Mouse (Mus musculus): ENCODE results near the gene Gch1. TPM values are rescaled to one million over a fixed set of nuclear protein-coding genes. Genes with fewer than 3 reads are reported as not detected.
"Not testable (repeated sequence)": the region's sequence is repeated elsewhere in the genome, so short reads cannot be mapped to it uniquely, and the experiment has no call there.

Gene Gch1
- polyA plus RNA-seq, 1 experiment from 2014 or later: 5.9 TPM

DNA sequence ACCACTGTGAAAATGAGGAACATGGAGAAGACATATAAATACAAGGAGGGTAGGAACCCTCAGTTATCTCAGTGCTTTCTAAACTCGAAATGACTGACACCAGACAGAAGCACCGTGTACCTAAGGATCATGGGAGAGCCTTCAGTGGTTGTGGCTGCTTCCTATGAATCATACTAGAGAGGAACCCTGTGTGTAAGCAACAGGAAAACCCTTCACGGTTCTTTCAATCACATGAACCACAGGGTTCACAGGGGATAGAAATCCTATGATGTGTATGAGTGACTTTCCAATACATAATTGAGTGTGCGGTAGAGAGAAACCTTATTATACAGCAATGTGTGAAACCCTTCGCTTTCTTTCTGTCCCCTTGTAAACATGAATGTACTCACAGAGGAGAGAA is 24.1 kb downstream of the Gch1 start:
- peak overlapping the region; percentile 19; the same call in 1 of the 2 replicates for H3K27ac ChIP-seq
- H3K79me2 ChIP-seq (ENCODE audit: inconsistent target): peaks cover 6% of the 10 kb centered on the region; the same call in 1 of the 2 replicates
- 17% methylated on average over 5 of the region's 5 CpGs for WGBS (ENCODE audit: missing documents)
- H3K36me3 ChIP-seq (ENCODE audit: inconsistent target): peaks cover 78% of the 10 kb centered on the region
- no peak overlapping the region for H3K4me3 ChIP-seq (ENCODE audit: inconsistent target)

DNA sequence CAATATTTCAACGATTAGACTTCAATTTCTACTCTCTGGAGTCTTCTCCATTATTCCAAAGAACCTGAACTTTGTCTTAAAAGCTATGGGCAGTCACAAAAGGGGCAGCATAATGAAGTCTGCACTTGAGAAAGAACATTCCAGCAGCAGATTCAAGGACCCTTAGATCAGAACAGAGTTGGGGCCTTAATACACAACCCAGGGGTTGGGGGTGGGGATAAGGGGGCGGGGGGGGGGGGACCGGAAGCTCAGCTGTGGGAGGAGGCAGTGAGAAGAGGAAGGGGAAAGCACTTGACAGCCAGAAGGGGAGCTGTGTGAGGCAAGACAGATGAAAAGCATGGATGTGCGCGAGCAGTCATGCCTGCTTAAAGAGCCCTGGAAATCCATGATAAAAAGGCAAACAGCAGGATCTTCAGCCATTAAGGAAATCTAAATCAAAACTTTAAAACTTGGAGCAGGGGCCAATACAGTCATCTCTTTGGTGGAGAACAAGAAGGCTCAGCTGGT is 27.2 kb downstream of the Gch1 start:
- peaks cover 73% of the 10 kb centered on the region for H3K36me3 ChIP-seq (ENCODE audit: inconsistent target)
- 40% methylated on average over 5 of the region's 5 CpGs for WGBS (ENCODE audit: missing documents)
- H3K79me2 ChIP-seq (ENCODE audit: inconsistent target): no peaks in the 10 kb centered on the region
- H3K27ac ChIP-seq: no peak overlapping the region
- no peak overlapping the region for H3K4me3 ChIP-seq (ENCODE audit: inconsistent target)

DNA sequence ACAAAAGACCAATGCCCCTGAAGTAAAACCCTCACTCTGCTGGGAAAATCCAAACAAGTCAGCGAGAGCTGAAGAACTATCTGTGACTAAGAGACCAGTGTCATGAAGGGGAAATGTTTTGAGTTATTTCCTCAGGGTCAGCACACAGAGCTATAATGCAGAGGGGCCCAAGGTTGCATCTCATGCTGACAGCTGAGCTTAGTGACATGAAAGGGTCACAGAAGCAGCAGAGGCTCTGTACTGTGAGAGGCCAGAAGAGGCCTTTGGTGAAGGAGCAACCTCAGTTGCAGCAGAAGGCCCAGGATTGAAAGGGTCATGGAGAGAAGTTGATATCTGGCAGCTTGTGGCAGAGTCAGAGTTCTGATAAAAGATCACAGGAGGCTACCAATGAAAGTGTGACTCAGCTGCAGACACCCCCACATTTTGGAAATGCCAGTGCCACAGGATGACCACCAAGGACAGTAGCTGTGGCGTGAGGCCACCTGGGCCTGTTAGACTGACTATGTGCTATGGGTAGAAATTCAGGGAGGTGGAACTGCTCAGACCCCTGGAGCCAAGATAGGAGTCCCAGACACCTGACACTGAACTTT is 29.1 kb downstream of the Gch1 start:
- no peak overlapping the region for H3K27ac ChIP-seq
- H3K79me2 ChIP-seq (ENCODE audit: inconsistent target): no peaks in the 10 kb centered on the region
- H3K4me3 ChIP-seq (ENCODE audit: inconsistent target): no peak overlapping the region
- H3K36me3 ChIP-seq (ENCODE audit: inconsistent target): peaks cover 82% of the 10 kb centered on the region
- WGBS (ENCODE audit: missing documents): 86% methylated on average over 2 of the region's 2 CpGs

DNA sequence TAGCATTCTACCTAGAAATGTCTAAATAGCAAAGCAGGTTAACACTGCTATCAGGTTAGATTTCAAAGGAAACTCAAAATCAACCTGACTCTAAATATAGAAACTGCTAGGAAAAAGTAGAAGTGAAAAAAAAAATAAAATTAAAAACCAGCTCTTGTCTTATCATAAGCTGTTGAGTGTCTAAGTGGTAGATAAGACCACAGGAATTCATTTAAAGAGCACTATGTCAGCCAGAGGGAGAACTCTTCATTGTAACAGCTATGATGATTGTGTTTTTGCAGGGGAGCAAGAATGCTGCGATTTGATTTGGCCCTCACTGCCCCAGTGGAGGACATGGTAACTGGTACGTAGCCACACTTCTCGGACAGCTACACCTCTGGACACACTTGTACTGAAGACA is 34.9 kb downstream of the Gch1 start:
- Histone ChIP-seq H3K79me2 (ENCODE audit: inconsistent target) (no peaks in the 10 kb centered on the region), H3K27ac (no peak overlapping the region), H3K36me3 (ENCODE audit: inconsistent target) (peaks cover 44% of the 10 kb centered on the region), H3K4me3 (ENCODE audit: inconsistent target) (no peak overlapping the region)
- WGBS (ENCODE audit: missing documents): 94% methylated on average over 3 of the region's 3 CpGs

DNA sequence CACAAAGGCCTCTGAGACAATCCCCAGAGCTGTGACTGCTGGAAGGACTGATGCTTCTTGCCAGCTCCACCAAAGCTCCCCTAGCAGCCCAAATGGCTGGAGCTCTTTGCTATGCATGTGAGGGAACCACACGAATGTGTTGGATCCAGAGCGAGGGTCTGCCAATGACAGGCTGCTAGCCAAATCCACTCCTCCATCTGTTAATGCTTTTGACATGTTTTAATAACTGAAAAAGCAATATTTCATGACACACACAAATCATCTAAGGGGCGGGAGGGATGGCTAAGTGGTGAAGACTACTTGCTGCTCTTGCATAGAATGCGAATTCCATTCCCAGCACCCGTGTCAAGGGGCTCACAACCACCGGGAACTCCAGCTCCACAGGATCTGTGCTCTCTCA is 37.9 kb downstream of the Gch1 start:
- Histone ChIP-seq H3K4me3 (ENCODE audit: inconsistent target) (no peak overlapping the region), H3K79me2 (ENCODE audit: inconsistent target) (no peaks in the 10 kb centered on the region), H3K36me3 (ENCODE audit: inconsistent target) (peaks cover 23% of the 10 kb centered on the region; the same call in 1 of the 2 replicates), H3K27ac (no peak overlapping the region)
- WGBS (ENCODE audit: missing documents): 88% methylated on average over 3 of the region's 6 CpGs

- Histone ChIP-seq H3K27ac (no peak overlapping the region), H3K36me3 (ENCODE audit: inconsistent target) (no peaks in the 10 kb centered on the region), H3K4me3 (ENCODE audit: inconsistent target) (no peak overlapping the region), H3K79me2 (ENCODE audit: inconsistent target) (no peaks in the 10 kb centered on the region)
- WGBS (ENCODE audit: missing documents): 98% methylated on average over 5 of the region's 5 CpGs
Observed at GRCm38 (mm10) chr14:47144326-47144725, 44.9 kb downstream of the Gch1 start.

GRCm38 (mm10) chr14:47138853-47139252 is 50.4 kb downstream of the Gch1 start:
- Histone ChIP-seq H3K27ac (no peak overlapping the region), H3K36me3 (ENCODE audit: inconsistent target) (no peaks in the 10 kb centered on the region), H3K79me2 (ENCODE audit: inconsistent target) (no peaks in the 10 kb centered on the region), H3K4me3 (ENCODE audit: inconsistent target) (no peak overlapping the region)
- 2% methylated on average over 3 of the region's 3 CpGs for whole genome bisulfite sequencing (ENCODE audit: missing documents)

- Histone ChIP-seq H3K4me3 (ENCODE audit: inconsistent target) (no peak overlapping the region), H3K36me3 (ENCODE audit: inconsistent target) (no peaks in the 10 kb centered on the region), H3K27ac (no peak overlapping the region), H3K79me2 (ENCODE audit: inconsistent target) (no peaks in the 10 kb centered on the region)
- 95% methylated on average over 5 of the region's 5 CpGs for WGBS (ENCODE audit: missing documents)
Observed at GRCm38 (mm10) chr14:47136637-47137036, 52.6 kb downstream of the Gch1 start.

DNA sequence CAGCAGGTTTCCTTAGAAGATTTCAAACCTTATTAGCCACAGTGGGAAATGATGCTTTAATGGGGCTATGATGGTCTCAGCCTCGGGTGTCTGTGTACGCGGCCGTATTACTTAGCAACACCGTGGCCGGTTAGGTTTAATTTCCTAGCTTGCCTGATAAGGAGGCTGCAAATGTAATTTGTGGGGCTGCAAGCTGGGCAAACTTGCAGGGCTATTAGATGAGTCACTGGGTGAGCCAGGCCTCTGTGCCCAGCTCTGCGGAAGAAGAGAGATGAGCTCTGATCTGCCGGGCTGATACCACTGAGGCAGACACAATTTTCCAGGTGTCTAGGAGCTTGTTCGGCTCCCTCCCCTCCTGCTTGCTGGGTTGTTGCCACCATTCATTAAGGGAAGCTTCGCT is 55.3 kb downstream of the Gch1 start:
- H3K27ac ChIP-seq: no peak overlapping the region
- no peaks in the 10 kb centered on the region for H3K36me3 ChIP-seq (ENCODE audit: inconsistent target)
- no peaks in the 10 kb centered on the region for H3K79me2 ChIP-seq (ENCODE audit: inconsistent target)
- WGBS (ENCODE audit: missing documents): 91% methylated on average over 10 of the region's 10 CpGs
- H3K4me3 ChIP-seq (ENCODE audit: inconsistent target): no peak overlapping the region

- Histone ChIP-seq H3K36me3 (ENCODE audit: inconsistent target) (no peaks in the 10 kb centered on the region), H3K79me2 (ENCODE audit: inconsistent target) (no peaks in the 10 kb centered on the region), H3K4me3 (ENCODE audit: inconsistent target) (no peak overlapping the region), H3K27ac (no peak overlapping the region)
- WGBS (ENCODE audit: missing documents): 88% methylated on average over 5 of the region's 5 CpGs
Observed at GRCm38 (mm10) chr14:47127987-47128386, 61.2 kb downstream of the Gch1 start.

- WGBS (ENCODE audit: missing documents): 43% methylated on average over 7 of the region's 7 CpGs
- H3K79me2 ChIP-seq (ENCODE audit: inconsistent target): no peaks in the 10 kb centered on the region
- no peaks in the 10 kb centered on the region for H3K36me3 ChIP-seq (ENCODE audit: inconsistent target)
- no peak overlapping the region for H3K4me3 ChIP-seq (ENCODE audit: inconsistent target)
- no peak overlapping the region for H3K27ac ChIP-seq
Observed at GRCm38 (mm10) chr14:47117522-47117921, 71.7 kb downstream of the Gch1 start.

DNA sequence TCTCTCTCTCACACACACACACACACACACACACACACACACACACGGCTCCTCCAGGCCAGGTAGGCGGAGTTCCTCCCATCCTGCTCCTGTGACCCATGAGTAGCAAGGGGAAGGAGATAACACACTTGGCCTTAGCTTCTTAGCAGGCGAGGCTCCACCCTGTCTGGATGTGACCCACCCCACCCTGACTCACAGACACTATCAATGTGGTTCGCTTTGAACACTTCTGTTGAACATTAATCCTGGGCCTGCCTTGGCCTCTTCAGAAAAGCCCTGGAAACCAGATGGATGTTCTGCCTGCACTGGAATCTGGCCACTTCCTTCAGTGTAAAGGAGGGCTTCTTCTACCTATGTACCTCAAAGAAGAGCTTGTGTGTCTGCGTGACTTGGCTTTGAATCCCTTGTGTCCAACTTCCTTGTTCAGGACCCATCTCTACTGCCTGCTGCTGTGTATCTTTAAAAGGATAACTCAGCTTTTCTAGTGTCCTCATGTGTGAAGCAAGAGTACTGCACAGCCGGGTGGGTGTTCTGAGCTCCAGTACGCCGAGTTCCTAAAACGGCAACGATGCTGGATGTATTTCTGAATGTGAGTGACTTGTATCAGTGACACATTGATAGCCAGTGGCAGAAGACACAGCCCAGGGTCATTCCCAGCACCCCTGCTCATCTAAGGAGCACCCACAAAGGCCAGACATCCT is 73.0 kb downstream of the Gch1 start:
- Histone ChIP-seq H3K79me2 (ENCODE audit: inconsistent target) (no peaks in the 10 kb centered on the region), H3K27ac (no peak overlapping the region), H3K4me3 (ENCODE audit: inconsistent target) (no peak overlapping the region), H3K36me3 (ENCODE audit: inconsistent target) (no peaks in the 10 kb centered on the region)
- WGBS (ENCODE audit: missing documents): 44% methylated on average over 8 of the region's 10 CpGs

GRCm38 (mm10) chr14:47115154-47115553 is 74.1 kb downstream of the Gch1 start:
- 77% methylated on average over 9 of the region's 9 CpGs for WGBS (ENCODE audit: missing documents)
- Histone ChIP-seq H3K4me3 (ENCODE audit: inconsistent target) (no peak overlapping the region), H3K36me3 (ENCODE audit: inconsistent target) (no peaks in the 10 kb centered on the region), H3K79me2 (ENCODE audit: inconsistent target) (no peaks in the 10 kb centered on the region), H3K27ac (no peak overlapping the region)

GRCm38 (mm10) chr14:47111341-47111740 is 77.9 kb downstream of the Gch1 start:
- Histone ChIP-seq H3K4me3 (ENCODE audit: inconsistent target) (no peak overlapping the region), H3K36me3 (ENCODE audit: inconsistent target) (no peaks in the 10 kb centered on the region), H3K27ac (no peak overlapping the region), H3K79me2 (ENCODE audit: inconsistent target) (no peaks in the 10 kb centered on the region)
- 77% methylated on average over 9 of the region's 9 CpGs for WGBS (ENCODE audit: missing documents)

DNA sequence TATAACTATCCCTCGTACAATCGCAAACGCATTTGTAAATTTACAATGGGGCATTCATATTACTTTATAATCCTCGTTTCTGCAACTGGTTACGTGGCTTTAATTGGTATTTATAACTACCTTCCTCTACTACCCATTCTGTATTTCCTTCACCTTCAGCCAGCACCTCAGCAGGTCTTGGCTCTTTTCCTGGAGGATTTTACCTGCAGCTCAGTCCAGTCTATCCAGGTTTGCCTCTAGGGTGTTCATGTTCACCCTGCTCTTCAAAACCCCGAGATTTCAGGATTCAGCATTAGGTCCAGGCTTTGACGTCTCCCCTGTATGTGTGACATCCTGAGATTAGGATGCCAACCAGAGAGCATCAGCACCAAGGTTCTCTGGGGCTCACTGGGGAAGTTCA is 78.8 kb downstream of the Gch1 start:
- not testable (repeated sequence) for H3K4me3 ChIP-seq (ENCODE audit: inconsistent target); H3K79me2 ChIP-seq (ENCODE audit: inconsistent target); H3K27ac ChIP-seq; H3K36me3 ChIP-seq (ENCODE audit: inconsistent target)
- WGBS (ENCODE audit: missing documents): 88% methylated on average over 4 of the region's 7 CpGs

Data from macrophage (primary cell).